Mouse (Mus musculus) liver, embryonic 15.5 days (tissue): ENCODE data around the gene Rmi2. TPM values are rescaled to one million over a fixed set of nuclear protein-coding genes. Genes with fewer than 3 reads are reported as not detected.

Experiments
- ATAC-seq: fragments of 200-750 bp; cut with Nextera tagmentation; 2 replicates; pipeline ENCODE4 v1.8.0; 2017; ENCODE audit warnings: moderate number of reproducible peaks, mild to moderate bottlenecking, moderate library complexity; ENCODE audit not compliant: insufficient read depth
- H3K27ac ChIP-seq: fragments of 300-500 bp; sonication (generic); replicated peaks from 2 replicates; pipeline ENCODE4 v1.5.1; 2015; ENCODE audit warnings: mild to moderate bottlenecking, inconsistent platforms
- H3K27me3 ChIP-seq: fragments of 300-500 bp; sonication (generic); 2 replicates; pipeline ENCODE4 v1.6.1; 2015; ENCODE audit warnings: mild to moderate bottlenecking, inconsistent platforms
- H3K36me3 ChIP-seq: fragments of 300-500 bp; sonication (generic); replicated peaks from 2 replicates; pipeline ENCODE4 v1.6.1; 2015; ENCODE audit warnings: moderate library complexity, mild to moderate bottlenecking, inconsistent platforms
- H3K4me1 ChIP-seq: fragments of 300-500 bp; sonication (generic); replicated peaks from 2 replicates; pipeline ENCODE4 v1.6.1; 2015; ENCODE audit warnings: inconsistent platforms
- H3K4me2 ChIP-seq: fragments of 300-500 bp; sonication (generic); 2 replicates; pipeline ENCODE4 v1.6.1; 2015; ENCODE audit warnings: moderate library complexity, mild to moderate bottlenecking, inconsistent platforms
- H3K4me3 ChIP-seq: fragments of 300-500 bp; sonication (generic); replicated peaks from 2 replicates; pipeline ENCODE4 v1.5.1; 2015; ENCODE audit warnings: mild to moderate bottlenecking, inconsistent platforms
- H3K9ac ChIP-seq: fragments of 300-500 bp; sonication (generic); 2 replicates; pipeline ENCODE4 v1.6.1; 2015; ENCODE audit warnings: moderate library complexity, mild to moderate bottlenecking, inconsistent platforms
- H3K9me3 ChIP-seq: fragments of 300-500 bp; sonication (generic); replicated peaks from 2 replicates; pipeline ENCODE4 v1.6.1; 2016; ENCODE audit warnings: inconsistent platforms
- WGBS: fragments of 180-500 bp; shearing (Covaris S2); methylation state at CpG from one replicate; pipeline ENCODE4 v1.1.7; 2015; ENCODE audit warnings: mixed read lengths; ENCODE audit not compliant: insufficient replicate concordance; 5-methylcytosine and 5-hydroxymethylcytosine counted together
- polyA plus RNA-seq: library from polyadenylated mRNA; unstranded; fragments of >200 nt; fragmentation: Nextera tagmentation; extraction: Ambion mirVana; gene quantifications from 2 replicates; pipeline ENCODE4 v1.2.1, GENCODE M21; 2015

Gene Rmi2
- polyA plus RNA-seq, 1 experiment from 2014 or later: 1.9 TPM

GRCm38 (mm10) chr16:10827766-10828460, 6.9 kb upstream of the Rmi2 start:
- Histone ChIP-seq H3K9me3 (no peaks in the 10 kb centered on the region), H3K9ac (no peak overlapping the region), H3K4me2 (no peak overlapping the region), H3K27me3 (0 out of 2 replicates have a peak, but pooled peaks cover 7% of the 10 kb centered on the region), H3K27ac (no peak overlapping the region), H3K4me3 (no peak overlapping the region), H3K4me1 (no peaks in the 10 kb centered on the region), H3K36me3 (no peaks in the 10 kb centered on the region)
- 56% methylated on average over 7 of the region's 7 CpGs for WGBS
- no peak for ATAC-seq

- WGBS: 66% methylated on average over 4 of the region's 4 CpGs
- H3K36me3 ChIP-seq: no peaks in the 10 kb centered on the region
These were observed 6.4 kb upstream of the Rmi2 start for GRCm38 (mm10) chr16:10828461-10828805.

GRCm38 (mm10) chr16:10834542-10834910, 333 bp upstream of the Rmi2 start:
- peak overlapping the region; percentile 76 for H3K9ac ChIP-seq
- H3K36me3 ChIP-seq: no peaks in the 10 kb centered on the region

More at GRCm38 (mm10) chr16:10828461-10828805, 6.4 kb upstream of the Rmi2 start:
- Histone ChIP-seq H3K27ac (no peak overlapping the region), H3K4me2 (no peak overlapping the region), H3K4me1 (no peaks in the 10 kb centered on the region), H3K9ac (no peak overlapping the region), H3K9me3 (no peaks in the 10 kb centered on the region), H3K4me3 (no peak overlapping the region), H3K27me3 (0 out of 2 replicates have a peak, but pooled peaks cover 7% of the 10 kb centered on the region)
- no peak for ATAC-seq

GRCm38 (mm10) chr16:10836388-10836787, 1.5 kb downstream of the Rmi2 start:
- peaks cover 52% of the 10 kb centered on the region for H3K4me1 ChIP-seq
- no peak for ATAC-seq
- H3K9me3 ChIP-seq: no peaks in the 10 kb centered on the region
- WGBS: 76% methylated on average over 3 of the region's 3 CpGs
- H3K4me3 ChIP-seq: no peak overlapping the region
- no peak overlapping the region for H3K9ac ChIP-seq
- H3K36me3 ChIP-seq: peaks cover 5% of the 10 kb centered on the region; the same call in 1 of the 2 replicates
- no peak overlapping the region for H3K27ac ChIP-seq
- 0 out of 2 replicates have a peak, but pooled peaks cover 8% of the 10 kb centered on the region for H3K27me3 ChIP-seq
- 0 out of 2 replicates have a peak overlapping the region, but pooled peaks have one; percentile 99 for H3K4me2 ChIP-seq

More at GRCm38 (mm10) chr16:10834542-10834910, 333 bp upstream of the Rmi2 start:
- ATAC-seq: no peak
- Histone ChIP-seq H3K4me1 (peaks cover 49% of the 10 kb centered on the region), H3K4me3 (peak overlapping the region; percentile 90), H3K27ac (no peak overlapping the region), H3K9me3 (no peaks in the 10 kb centered on the region), H3K27me3 (0 out of 2 replicates have a peak, but pooled peaks cover 8% of the 10 kb centered on the region), H3K4me2 (peak overlapping the region; percentile 99)
- WGBS: 8% methylated on average over 12 of the region's 12 CpGs

GRCm38 (mm10) chr16:10837250-10837649, 2.4 kb downstream of the Rmi2 start:
- Histone ChIP-seq H3K4me2 (no peak overlapping the region), H3K9me3 (no peaks in the 10 kb centered on the region), H3K4me3 (no peak overlapping the region), H3K4me1 (peaks cover 52% of the 10 kb centered on the region), H3K9ac (no peak overlapping the region), H3K27me3 (0 out of 2 replicates have a peak, but pooled peaks cover 8% of the 10 kb centered on the region), H3K36me3 (peaks cover 5% of the 10 kb centered on the region; the same call in 1 of the 2 replicates), H3K27ac (no peak overlapping the region)
- 72% methylated on average over 3 of the region's 3 CpGs for WGBS
- no peak for ATAC-seq

- peak overlapping the region; percentile 55 for H3K27ac ChIP-seq
- 59% methylated on average over 1 of the region's 1 CpGs for WGBS
These were observed 3.0 kb downstream of the Rmi2 start for GRCm38 (mm10) chr16:10837903-10838302.

GRCm38 (mm10) chr16:10838487-10839245, 3.8 kb downstream of the Rmi2 start:
- H3K9ac ChIP-seq: no peak overlapping the region

More at GRCm38 (mm10) chr16:10837903-10838302, 3.0 kb downstream of the Rmi2 start:
- H3K4me2 ChIP-seq: no peak overlapping the region; the same call in 1 of the 2 replicates
- no peak overlapping the region for H3K4me3 ChIP-seq
- no peaks in the 10 kb centered on the region for H3K9me3 ChIP-seq
- H3K9ac ChIP-seq: no peak overlapping the region
- no peak for ATAC-seq
- peaks cover 52% of the 10 kb centered on the region for H3K4me1 ChIP-seq
- peaks cover 5% of the 10 kb centered on the region; the same call in 1 of the 2 replicates for H3K36me3 ChIP-seq
- H3K27me3 ChIP-seq: 0 out of 2 replicates have a peak, but pooled peaks cover 8% of the 10 kb centered on the region

GRCm38 (mm10) chr16:10840018-10840417, 5.2 kb downstream of the Rmi2 start:
- Histone ChIP-seq H3K9me3 (no peaks in the 10 kb centered on the region), H3K4me2 (no peak overlapping the region), H3K27me3 (0 out of 2 replicates have a peak, but pooled peaks cover under 1% of the 10 kb centered on the region), H3K9ac (no peak overlapping the region), H3K36me3 (peaks cover 5% of the 10 kb centered on the region; the same call in 1 of the 2 replicates), H3K4me3 (no peak overlapping the region), H3K4me1 (peaks cover 58% of the 10 kb centered on the region), H3K27ac (no peak overlapping the region)
- ATAC-seq: no peak
- WGBS: 83% methylated on average over 13 of the region's 14 CpGs

More at GRCm38 (mm10) chr16:10838487-10839245, 3.8 kb downstream of the Rmi2 start:
- Histone ChIP-seq H3K27me3 (0 out of 2 replicates have a peak, but pooled peaks cover 5% of the 10 kb centered on the region), H3K4me2 (peak overlapping the region; percentile 8; the same call in 1 of the 2 replicates), H3K27ac (peak overlapping the region; percentile 55; the same call in 1 of the 2 replicates), H3K4me3 (no peak overlapping the region), H3K4me1 (peaks cover 57% of the 10 kb centered on the region), H3K9me3 (no peaks in the 10 kb centered on the region), H3K36me3 (peaks cover 5% of the 10 kb centered on the region; the same call in 1 of the 2 replicates)
- WGBS: 35% methylated on average over 10 of the region's 10 CpGs
- ATAC-seq: no peak

- Histone ChIP-seq H3K4me2 (no peak overlapping the region), H3K4me1 (peaks cover 41% of the 10 kb centered on the region), H3K9me3 (no peaks in the 10 kb centered on the region), H3K9ac (no peak overlapping the region), H3K27ac (no peak overlapping the region), H3K27me3 (0 out of 2 replicates have a peak, but pooled peaks cover 3% of the 10 kb centered on the region), H3K4me3 (no peak overlapping the region), H3K36me3 (peaks cover 5% of the 10 kb centered on the region; the same call in 1 of the 2 replicates)
- WGBS: 62% methylated on average over 4 of the region's 4 CpGs
- no peak for ATAC-seq
These were observed 7.5 kb downstream of the Rmi2 start for GRCm38 (mm10) chr16:10842282-10842855.

GRCm38 (mm10) chr16:10843486-10844318, 8.8 kb downstream of the Rmi2 start:
- H3K27ac ChIP-seq: no peak overlapping the region
- H3K9ac ChIP-seq: no peak overlapping the region
- peaks cover 5% of the 10 kb centered on the region; the same call in 1 of the 2 replicates for H3K36me3 ChIP-seq
- H3K9me3 ChIP-seq: no peaks in the 10 kb centered on the region
- WGBS: 4% methylated on average over 18 of the region's 18 CpGs
- peaks cover 27% of the 10 kb centered on the region for H3K4me1 ChIP-seq
- H3K4me3 ChIP-seq: peak overlapping the region; percentile 33
- H3K4me2 ChIP-seq: peak overlapping the region; percentile 58
- H3K27me3 ChIP-seq: 0 out of 2 replicates have a peak, but pooled peaks cover 3% of the 10 kb centered on the region
- ATAC-seq: peak; percentile 37; the same call in 1 of the 2 replicates
